Mouse (Mus musculus): ENCODE data around the gene B4galt5.

- TF ChIP-seq CTCF (conservative IDR thresholded peaks at IDR 0.05; ENCODE audit: low read length) (no peak), POU5F1 (IDR thresholded peaks at IDR 0.05; ENCODE audit: borderline replicate concordance, low read length) (no peak), NANOG (IDR thresholded peaks at IDR 0.05; ENCODE audit: borderline replicate concordance, low read length) (no peak)
These were observed 5.7 kb upstream of the B4galt5 start for GRCm38 (mm10) chr2:167354611-167355165.

All from E14TG2a.4 (cell line).